Mouse (Mus musculus): ENCODE measurements around the gene Auts2. TPM values are rescaled to one million over a fixed set of nuclear protein-coding genes. Genes with fewer than 3 reads are reported as not detected.

Auts2 gene
- polyA plus RNA-seq, 1 experiment from 2014 or later, result 27.3 TPM

DNA sequence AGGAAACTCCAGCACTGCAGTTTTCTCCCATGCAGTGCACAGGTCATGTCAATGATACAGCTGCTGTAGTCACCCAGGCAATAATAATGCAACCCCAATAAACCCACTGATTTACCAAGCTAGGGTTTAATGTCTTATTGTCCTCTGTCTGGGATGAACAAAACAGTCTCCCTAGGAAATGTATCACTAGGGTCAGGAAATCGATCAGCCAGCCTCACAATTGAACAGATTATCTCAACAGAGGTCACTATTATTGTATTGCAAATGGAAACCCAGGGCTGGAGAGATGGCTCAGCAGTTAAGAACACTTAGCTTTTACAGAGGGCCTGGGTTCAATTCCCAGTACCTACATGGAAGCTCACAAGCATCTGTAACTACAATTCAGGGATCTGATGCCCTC is 65.6 kb downstream of the Auts2 start:
- Histone ChIP-seq H3K4me2 (no peak overlapping the region), H3K4me1 (ENCODE audit: insufficient read depth) (0 out of 2 replicates have a peak, but pooled peaks cover 7% of the 10 kb centered on the region), H3K36me3 (ENCODE audit: insufficient read depth) (no peaks in the 10 kb centered on the region), H3K27ac (ENCODE audit: low read depth) (no peak overlapping the region), H3K9me3 (ENCODE audit: low read depth, low read length) (no peaks in the 10 kb centered on the region), H3K4me3 (ENCODE audit: low read depth, low read length) (no peak overlapping the region), H3K27me3 (ENCODE audit: insufficient read depth, low read length) (no peaks in the 10 kb centered on the region), H3K9ac (no peak overlapping the region)
- ATAC-seq (ENCODE audit: insufficient read depth) (no peak), DNase-seq (no peak)
- TF ChIP-seq CTCF (IDR thresholded peaks at IDR 0.05; ENCODE audit: low read depth), result no peak
- 72% methylated on average over 1 of the region's 1 CpGs for WGBS

DNA sequence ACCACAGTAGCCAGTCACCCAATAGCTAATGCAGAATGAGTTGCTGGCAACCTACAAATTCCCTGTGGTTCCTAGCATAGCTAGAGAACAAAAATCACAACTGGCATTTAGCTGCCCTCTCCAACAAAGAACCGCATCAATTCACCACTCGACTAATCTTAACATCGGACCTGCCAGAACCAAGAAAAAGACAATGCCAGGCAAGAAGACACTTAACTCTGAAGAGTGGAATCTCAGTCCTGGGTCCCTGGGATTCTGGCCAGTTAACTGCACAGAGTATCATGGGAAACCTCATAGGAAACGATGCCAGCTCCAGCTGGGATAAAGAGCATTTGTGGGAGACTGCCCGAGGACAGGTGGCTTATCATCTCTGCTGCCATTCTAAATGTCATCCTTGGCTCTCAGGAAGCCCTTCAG is 70.2 kb downstream of the Auts2 start:
- Histone ChIP-seq H3K27me3 (ENCODE audit: insufficient read depth, low read length) (no peaks in the 10 kb centered on the region), H3K4me1 (ENCODE audit: insufficient read depth) (no peaks in the 10 kb centered on the region), H3K36me3 (ENCODE audit: insufficient read depth) (no peaks in the 10 kb centered on the region), H3K4me2 (no peak overlapping the region), H3K4me3 (ENCODE audit: low read depth, low read length) (no peak overlapping the region), H3K9ac (no peak overlapping the region), H3K27ac (ENCODE audit: low read depth) (no peak overlapping the region), H3K9me3 (ENCODE audit: low read depth, low read length) (no peaks in the 10 kb centered on the region)
- 74% methylated on average over 5 of the region's 5 CpGs for WGBS
- DNase-seq (no peak), ATAC-seq (ENCODE audit: insufficient read depth) (no peak)
- TF ChIP-seq CTCF (IDR thresholded peaks at IDR 0.05; ENCODE audit: low read depth), result no peak

DNA sequence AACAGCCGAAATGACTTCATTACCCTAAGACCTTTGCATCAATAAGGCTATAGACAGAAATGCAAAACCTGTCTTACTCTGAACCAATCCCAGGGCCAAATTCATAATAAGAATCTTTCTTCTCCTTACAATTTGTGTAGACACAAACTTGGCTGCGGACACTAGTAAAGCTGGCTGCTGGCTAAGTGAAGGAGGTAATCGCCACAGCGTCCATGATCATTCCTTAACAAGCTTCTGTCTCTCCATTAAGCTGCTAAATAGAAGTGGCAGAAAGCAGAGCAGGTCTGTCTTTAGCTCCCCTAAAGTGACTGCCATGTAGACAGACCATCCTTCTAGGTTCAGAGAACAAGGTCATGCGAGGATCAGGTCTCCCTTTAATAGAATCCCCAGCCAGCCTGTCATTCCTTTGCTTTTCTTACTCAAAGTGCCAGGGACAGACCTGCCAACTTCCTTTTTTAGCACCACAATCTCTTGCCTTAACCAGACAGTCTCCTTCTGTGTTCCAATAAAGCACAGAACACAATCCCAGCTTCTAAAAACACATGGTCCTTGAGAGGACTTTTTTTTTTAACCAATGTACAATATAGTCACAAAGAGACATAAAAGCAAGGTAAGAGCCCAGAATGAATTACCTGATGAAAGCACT is 70.8 kb downstream of the Auts2 start:
- no peak for TF ChIP-seq CTCF (IDR thresholded peaks at IDR 0.05; ENCODE audit: low read depth)
- 72% methylated on average over 5 of the region's 5 CpGs for WGBS
- no peaks in the 10 kb centered on the region for H3K9me3 ChIP-seq (ENCODE audit: low read depth, low read length)
- H3K4me2 ChIP-seq, result no peak overlapping the region
- ATAC-seq (ENCODE audit: insufficient read depth) (no peak), DNase-seq (no peak)
- H3K27ac ChIP-seq (ENCODE audit: low read depth), result no peak overlapping the region
- H3K4me3 ChIP-seq (ENCODE audit: low read depth, low read length), result no peak overlapping the region
- H3K36me3 ChIP-seq (ENCODE audit: insufficient read depth), result no peaks in the 10 kb centered on the region
- no peaks in the 10 kb centered on the region for H3K4me1 ChIP-seq (ENCODE audit: insufficient read depth)
- H3K27me3 ChIP-seq (ENCODE audit: insufficient read depth, low read length), result no peaks in the 10 kb centered on the region
- H3K9ac ChIP-seq, result no peak overlapping the region

DNA sequence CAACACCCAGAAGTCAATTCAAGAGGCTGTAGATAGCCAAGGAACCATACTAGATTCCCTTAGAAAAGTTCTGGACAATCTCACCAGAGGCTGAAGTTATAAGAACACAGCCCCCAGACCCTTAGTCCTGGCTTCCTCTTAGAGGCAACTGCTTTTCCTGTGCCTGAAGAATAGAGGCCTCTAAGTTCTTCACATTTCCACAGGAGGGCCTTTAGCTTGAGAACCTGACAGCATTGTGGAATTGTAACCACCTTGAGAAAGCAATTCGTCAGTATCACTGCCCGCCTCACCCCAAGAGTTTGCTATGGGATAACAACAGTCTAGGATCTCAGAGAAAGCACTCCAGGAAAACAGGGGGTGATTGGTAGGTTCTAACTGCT is 75.8 kb downstream of the Auts2 start:
- H3K4me1 ChIP-seq (ENCODE audit: insufficient read depth), result no peaks in the 10 kb centered on the region
- H3K9ac ChIP-seq, result no peak overlapping the region
- no peak overlapping the region for H3K4me2 ChIP-seq
- no peaks in the 10 kb centered on the region for H3K9me3 ChIP-seq (ENCODE audit: low read depth, low read length)
- no peak for TF ChIP-seq CTCF (IDR thresholded peaks at IDR 0.05; ENCODE audit: low read depth)
- no peaks in the 10 kb centered on the region for H3K27me3 ChIP-seq (ENCODE audit: insufficient read depth, low read length)
- H3K36me3 ChIP-seq (ENCODE audit: insufficient read depth), result no peaks in the 10 kb centered on the region
- no peak for DNase-seq
- no peak for ATAC-seq (ENCODE audit: insufficient read depth)
- H3K4me3 ChIP-seq (ENCODE audit: low read depth, low read length), result no peak overlapping the region
- 68% methylated on average over 2 of the region's 2 CpGs for WGBS
- no peak overlapping the region for H3K27ac ChIP-seq (ENCODE audit: low read depth)

DNA sequence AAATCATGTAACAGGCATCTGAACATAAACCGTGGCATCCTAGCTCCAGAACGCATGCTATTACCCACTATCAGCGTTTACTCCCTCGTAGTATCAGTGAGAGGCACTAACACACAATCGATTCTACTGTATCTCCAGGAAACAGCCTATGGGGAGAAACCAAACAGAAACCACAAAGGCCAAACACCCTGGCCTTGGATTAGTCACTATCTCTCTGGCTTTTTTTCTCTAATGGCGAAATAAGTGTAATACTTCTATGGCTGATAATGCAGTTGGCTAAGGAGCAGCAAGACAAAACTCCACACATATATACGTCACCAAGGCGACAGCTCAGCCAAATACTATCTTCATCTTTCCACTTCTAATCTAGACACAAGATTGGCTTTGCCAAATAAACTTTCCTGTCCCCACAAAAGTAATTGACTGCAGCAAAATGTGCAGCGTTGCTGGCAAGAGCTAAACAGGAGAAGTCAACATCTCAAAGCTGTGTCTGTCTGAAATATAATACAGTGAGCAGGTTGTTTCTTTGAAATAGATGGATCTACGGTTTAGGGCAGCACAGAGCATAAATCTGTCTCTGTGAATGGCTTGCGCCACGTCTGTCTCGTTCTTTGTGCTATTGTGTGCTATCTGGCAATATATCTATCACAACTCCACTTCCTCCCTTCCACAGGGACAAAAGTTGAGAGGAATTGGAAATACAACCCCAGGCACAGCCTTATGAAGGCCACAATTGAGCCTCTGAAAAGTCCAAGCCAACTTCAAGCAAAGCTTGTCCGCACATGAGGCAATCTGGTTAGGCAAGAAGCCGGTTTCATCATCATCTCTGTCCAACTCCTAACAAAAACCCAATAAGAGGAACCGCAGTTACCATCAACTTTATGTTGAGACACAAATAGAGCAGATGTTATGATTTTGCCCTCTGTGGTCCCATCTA is 76.4 kb downstream of the Auts2 start:
- no peaks in the 10 kb centered on the region for H3K27me3 ChIP-seq (ENCODE audit: insufficient read depth, low read length)
- no peak overlapping the region for H3K4me3 ChIP-seq (ENCODE audit: low read depth, low read length)
- DNase-seq, result peak; percentile 26
- no peaks in the 10 kb centered on the region for H3K36me3 ChIP-seq (ENCODE audit: insufficient read depth)
- 58% methylated on average over 16 of the region's 16 CpGs for WGBS
- H3K4me1 ChIP-seq (ENCODE audit: insufficient read depth), result no peaks in the 10 kb centered on the region
- no peak overlapping the region for H3K27ac ChIP-seq (ENCODE audit: low read depth)
- no peak overlapping the region for H3K9ac ChIP-seq
- H3K9me3 ChIP-seq (ENCODE audit: low read depth, low read length), result no peaks in the 10 kb centered on the region
- TF ChIP-seq CTCF (IDR thresholded peaks at IDR 0.05; ENCODE audit: low read depth), result no peak
- no peak overlapping the region for H3K4me2 ChIP-seq
- no peak for ATAC-seq (ENCODE audit: insufficient read depth)

DNA sequence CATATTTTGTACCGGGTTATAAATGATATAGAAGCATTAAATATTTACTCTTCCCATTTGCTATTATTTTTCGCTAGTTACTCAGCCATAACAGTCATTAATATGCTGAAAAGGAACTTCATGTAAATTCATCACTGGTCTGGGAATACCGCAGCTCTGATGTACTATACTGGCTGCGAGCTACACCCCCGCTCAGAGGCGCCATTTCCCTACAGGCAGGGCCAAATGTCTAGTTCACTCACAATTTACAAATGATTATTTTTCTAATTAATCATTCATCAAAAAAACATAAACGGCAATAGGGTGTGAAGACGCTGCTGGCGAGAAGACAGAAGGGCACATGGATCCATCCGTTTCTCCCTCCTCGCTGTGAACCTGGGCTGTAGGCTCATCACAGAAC is 80.6 kb downstream of the Auts2 start:
- WGBS, result 65% methylated on average over 11 of the region's 11 CpGs
- Histone ChIP-seq H3K9ac (no peak overlapping the region), H3K9me3 (ENCODE audit: low read depth, low read length) (no peaks in the 10 kb centered on the region), H3K27me3 (ENCODE audit: insufficient read depth, low read length) (no peaks in the 10 kb centered on the region), H3K4me3 (ENCODE audit: low read depth, low read length) (no peak overlapping the region), H3K4me1 (ENCODE audit: insufficient read depth) (no peaks in the 10 kb centered on the region), H3K27ac (ENCODE audit: low read depth) (no peak overlapping the region), H3K4me2 (no peak overlapping the region), H3K36me3 (ENCODE audit: insufficient read depth) (no peaks in the 10 kb centered on the region)
- TF ChIP-seq CTCF (IDR thresholded peaks at IDR 0.05; ENCODE audit: low read depth), result no peak
- ATAC-seq (ENCODE audit: insufficient read depth) (no peak), DNase-seq (no peak)

DNA sequence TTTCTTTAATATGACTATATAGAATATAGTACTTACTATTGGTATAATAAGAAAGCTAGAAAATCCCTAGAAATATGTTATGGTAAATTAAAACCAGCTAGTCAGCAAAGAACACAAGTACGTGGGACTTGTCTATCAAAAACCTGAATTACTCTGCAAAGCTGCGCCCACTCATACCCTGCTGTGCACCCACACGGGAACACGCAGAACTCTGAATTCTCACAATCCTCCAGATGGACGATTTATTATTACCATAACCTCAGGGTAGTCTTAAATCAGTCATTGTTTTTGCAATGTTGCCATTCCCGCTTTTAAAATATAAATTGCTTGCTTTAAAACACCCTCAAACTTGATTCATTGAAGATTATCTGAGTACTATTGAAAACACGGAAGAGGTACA is 84.6 kb downstream of the Auts2 start:
- no peaks in the 10 kb centered on the region for H3K36me3 ChIP-seq (ENCODE audit: insufficient read depth)
- TF ChIP-seq CTCF (IDR thresholded peaks at IDR 0.05; ENCODE audit: low read depth), result no peak
- no peaks in the 10 kb centered on the region for H3K4me1 ChIP-seq (ENCODE audit: insufficient read depth)
- H3K4me2 ChIP-seq, result no peak overlapping the region
- no peak overlapping the region for H3K27ac ChIP-seq (ENCODE audit: low read depth)
- no peak overlapping the region for H3K9ac ChIP-seq
- no peak overlapping the region for H3K4me3 ChIP-seq (ENCODE audit: low read depth, low read length)
- no peak for ATAC-seq (ENCODE audit: insufficient read depth)
- H3K27me3 ChIP-seq (ENCODE audit: insufficient read depth, low read length), result no peaks in the 10 kb centered on the region
- WGBS, result 83% methylated on average over 7 of the region's 7 CpGs
- H3K9me3 ChIP-seq (ENCODE audit: low read depth, low read length), result no peaks in the 10 kb centered on the region
- DNase-seq, result no peak
